Mouse (Mus musculus): ENCODE results near the gene Pdzph1. TPM values are rescaled to one million over a fixed set of nuclear protein-coding genes. Genes with fewer than 3 reads are reported as not detected.
A peak's percentile ranks its signal among the peaks of the same experiment; 100 is the strongest.

The Pdzph1 gene
- polyA plus RNA-seq, 1 experiment from 2014 or later, result not detected

GRCm38 (mm10) chr17:58873356-58873755 is 117.8 kb downstream of the Pdzph1 start:
- H3K4me2 ChIP-seq (ENCODE audit: low read length), result no peak overlapping the region
- no peak for TF ChIP-seq CTCF (IDR thresholded peaks at IDR 0.05; ENCODE audit: low read depth)
- WGBS, result 65% methylated on average over 1 of the region's 1 CpGs

GRCm38 (mm10) chr17:58870795-58871194 is 120.4 kb downstream of the Pdzph1 start:
- TF ChIP-seq CTCF (IDR thresholded peaks at IDR 0.05; ENCODE audit: low read depth), result peak; percentile 63
- Histone ChIP-seq H3K9ac (ENCODE audit: low read depth, low read length) (no peak overlapping the region), H3K4me2 (ENCODE audit: low read length) (no peak overlapping the region), H3K27me3 (ENCODE audit: insufficient read depth, low read length) (no peaks in the 10 kb centered on the region), H3K9me3 (replicated peaks; ENCODE audit: low read length) (no peaks in the 10 kb centered on the region), H3K4me1 (replicated peaks; ENCODE audit: insufficient read depth, low read length) (no peaks in the 10 kb centered on the region), H3K4me3 (replicated peaks; ENCODE audit: low read depth, low read length) (no peak overlapping the region), H3K27ac (no peak overlapping the region), H3K36me3 (ENCODE audit: insufficient read depth, low read length) (no peaks in the 10 kb centered on the region)
- no peak for ATAC-seq (replicated peaks; ENCODE audit: low FRiP score, low read depth)
- DNase-seq (ENCODE audit: low spot score), result peak; percentile 21

More at GRCm38 (mm10) chr17:58873356-58873755, 117.8 kb downstream of the Pdzph1 start:
- Histone ChIP-seq H3K27ac (no peak overlapping the region), H3K9ac (ENCODE audit: low read depth, low read length) (no peak overlapping the region), H3K4me3 (replicated peaks; ENCODE audit: low read depth, low read length) (no peak overlapping the region), H3K27me3 (ENCODE audit: insufficient read depth, low read length) (no peaks in the 10 kb centered on the region), H3K4me1 (replicated peaks; ENCODE audit: insufficient read depth, low read length) (no peaks in the 10 kb centered on the region), H3K36me3 (ENCODE audit: insufficient read depth, low read length) (no peaks in the 10 kb centered on the region), H3K9me3 (replicated peaks; ENCODE audit: low read length) (no peaks in the 10 kb centered on the region)
- no peak for DNase-seq (ENCODE audit: low spot score)
- ATAC-seq (replicated peaks; ENCODE audit: low FRiP score, low read depth), result no peak

Other genes with a start within 250 kb of the Pdzph1 start
- 5.8 and 5.9 TPM in 2 replicates for gene Nudt12, start 22.0 kb upstream of the Pdzph1 start, polyA plus RNA-seq (2015; fragmentation: Nextera tagmentation; extraction: Ambion mirVana)

All from kidney, postnatal 0 days (tissue).